Mouse (Mus musculus) limb, embryonic 14.5 days (tissue): ENCODE results near the gene Gpha2. TPM values are rescaled to one million over a fixed set of nuclear protein-coding genes. Genes with fewer than 3 reads are reported as not detected.

Source experiments
- ATAC-seq: fragments of 200-750 bp; cut with Nextera tagmentation; 2 replicates; pipeline ENCODE4 v1.8.0; 2017; ENCODE audit warnings: low read depth, moderate number of reproducible peaks, moderate TSS enrichment; ENCODE audit not compliant: low FRiP score
- DNase-seq: peaks from one replicate; pipeline ENCODE4 v3.0.0-alpha.2; 2015; ENCODE audit warnings: low spot score
- H3K27ac ChIP-seq: fragments of 300-500 bp; sonication (generic); replicated peaks from 2 replicates; pipeline ENCODE4 v1.5.1; 2014; ENCODE audit warnings: low read depth, mild to moderate bottlenecking, low read length, moderate library complexity, mixed read lengths
- H3K27me3 ChIP-seq: fragments of 300-500 bp; sonication (generic); 2 replicates; pipeline ENCODE4 v1.6.1; 2014; ENCODE audit warnings: low read length, mixed read lengths; ENCODE audit not compliant: control insufficient read depth, insufficient read depth
- H3K36me3 ChIP-seq: fragments of 300-500 bp; sonication (generic); 2 replicates; pipeline ENCODE4 v1.6.1; 2014; ENCODE audit warnings: mild to moderate bottlenecking, low read length, moderate library complexity, mixed read lengths; ENCODE audit not compliant: control insufficient read depth, insufficient read depth
- H3K4me1 ChIP-seq: fragments of 300-500 bp; sonication (generic); 2 replicates; pipeline ENCODE4 v1.6.1; 2014; ENCODE audit warnings: antibody characterized with exemption, low read length, mixed read lengths; ENCODE audit not compliant: control insufficient read depth, insufficient read depth
- H3K4me2 ChIP-seq: fragments of 300-500 bp; sonication (generic); replicated peaks from 2 replicates; pipeline ENCODE4 v1.6.1; 2014; ENCODE audit warnings: low read depth, mild to moderate bottlenecking, low read length, moderate library complexity; ENCODE audit not compliant: severe bottlenecking
- H3K4me3 ChIP-seq: fragments of 300-500 bp; sonication (generic); replicated peaks from 2 replicates; pipeline ENCODE4 v1.5.1; 2014; ENCODE audit warnings: low read length
- H3K9ac ChIP-seq: fragments of 300-500 bp; sonication (generic); 2 replicates; pipeline ENCODE4 v1.6.1; 2014; ENCODE audit warnings: mild to moderate bottlenecking, low read depth, low read length, moderate library complexity; ENCODE audit not compliant: severe bottlenecking
- H3K9me3 ChIP-seq: fragments of 300-500 bp; sonication (generic); 2 replicates; pipeline ENCODE4 v1.6.1; 2016; ENCODE audit warnings: low read length; ENCODE audit not compliant: control insufficient read depth
- POLR2A ChIP-seq: fragments of 200-500 bp; IDR thresholded peaks from 2 replicates; pipeline ENCODE4 v1.8.0; 2012; ENCODE audit warnings: inconsistent platforms, mild to moderate bottlenecking, moderate library complexity, borderline replicate concordance; ENCODE audit not compliant: insufficient read depth, insufficient read length; ENCODE audit errors: extremely low read depth
- WGBS: fragments of 180-500 bp; shearing (Covaris S2); extraction: QIAGEN DNeasy Blood & Tissue Kit; methylation state at CpG from one replicate; pipeline ENCODE4 v1.1.7; 2014; 5-methylcytosine and 5-hydroxymethylcytosine counted together
- polyA plus RNA-seq, 2 experiments: library from polyadenylated mRNA; depleted of rRNA in 1 of 2; stranded (reverse) in 1 of 2; unstranded in 1 of 2; fragments of >200 nt; fragmentation: Nextera tagmentation in 1 of 2; extraction: Ambion mirVana in 1 of 2; gene quantifications; 2 replicates each; pipeline versions ENCODE4 v1.2.1 to v1.2.3; 2012 to 2014

Gene Gpha2
- polyA plus RNA-seq, 2 experiments: 1.5 to 2.3 TPM

- Histone ChIP-seq H3K4me1 (peaks cover 2% of the 10 kb centered on the region), H3K4me3 (no peak overlapping the region), H3K36me3 (peaks cover 70% of the 10 kb centered on the region), H3K27me3 (no peaks in the 10 kb centered on the region), H3K9ac (no peak overlapping the region), H3K9me3 (no peaks in the 10 kb centered on the region), H3K27ac (no peak overlapping the region), H3K4me2 (no peak overlapping the region)
- 94% methylated on average over 27 of the region's 29 CpGs for WGBS
- TF ChIP-seq POLR2A: no peak
- no peak for ATAC-seq
- DNase-seq: no peak
These were observed 21.5 kb downstream of the Gpha2 start for GRCm38 (mm10) chr19:6247526-6248300.

- Histone ChIP-seq H3K4me3 (no peak overlapping the region), H3K9ac (no peak overlapping the region), H3K9me3 (no peaks in the 10 kb centered on the region), H3K4me2 (no peak overlapping the region), H3K27ac (no peak overlapping the region), H3K27me3 (no peaks in the 10 kb centered on the region), H3K36me3 (peaks cover 86% of the 10 kb centered on the region), H3K4me1 (no peaks in the 10 kb centered on the region)
- 85% methylated on average over 4 of the region's 4 CpGs for WGBS
- no peak for ATAC-seq
- TF ChIP-seq POLR2A: no peak
- no peak for DNase-seq
These were observed 26.8 kb downstream of the Gpha2 start for GRCm38 (mm10) chr19:6253021-6253420.

- H3K36me3 ChIP-seq: peaks cover 68% of the 10 kb centered on the region
- peak; percentile 27 for DNase-seq
These were observed 34.2 kb downstream of the Gpha2 start for GRCm38 (mm10) chr19:6260428-6260827.

GRCm38 (mm10) chr19:6260946-6261345, 34.8 kb downstream of the Gpha2 start:
- H3K27ac ChIP-seq: no peak overlapping the region
- peaks cover 62% of the 10 kb centered on the region for H3K36me3 ChIP-seq
- H3K9ac ChIP-seq: no peak overlapping the region
- DNase-seq: no peak
- WGBS: 81% methylated on average over 4 of the region's 4 CpGs
- H3K4me2 ChIP-seq: no peak overlapping the region
- H3K27me3 ChIP-seq: no peaks in the 10 kb centered on the region
- ATAC-seq: no peak
- no peak for TF ChIP-seq POLR2A
- H3K4me3 ChIP-seq: no peak overlapping the region
- H3K4me1 ChIP-seq: no peaks in the 10 kb centered on the region
- H3K9me3 ChIP-seq: no peaks in the 10 kb centered on the region

More at GRCm38 (mm10) chr19:6260428-6260827, 34.2 kb downstream of the Gpha2 start:
- Histone ChIP-seq H3K27me3 (no peaks in the 10 kb centered on the region), H3K4me3 (no peak overlapping the region), H3K4me1 (no peaks in the 10 kb centered on the region), H3K9me3 (no peaks in the 10 kb centered on the region), H3K4me2 (no peak overlapping the region), H3K27ac (no peak overlapping the region), H3K9ac (no peak overlapping the region)
- 83% methylated on average over 2 of the region's 2 CpGs for WGBS
- ATAC-seq: no peak
- TF ChIP-seq POLR2A: no peak

DNA sequence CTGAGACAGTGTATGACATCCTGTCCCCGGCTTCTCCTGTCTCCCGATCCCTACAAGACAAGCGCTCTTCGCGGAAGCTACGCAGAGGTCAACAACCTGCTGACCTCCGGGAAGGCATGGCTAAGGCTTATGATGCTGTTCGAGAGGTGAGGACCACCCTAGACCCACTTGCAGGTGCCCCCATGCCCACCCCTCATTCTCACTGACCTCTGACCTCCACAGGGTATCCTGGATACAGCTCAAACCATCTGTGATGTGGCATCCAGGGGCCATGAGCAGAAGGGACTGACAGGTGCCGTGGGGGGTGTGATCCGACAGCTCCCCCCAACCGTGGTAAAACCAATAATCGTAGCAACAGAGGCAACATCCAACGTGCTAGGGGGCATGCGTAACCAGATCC, 35.2 kb downstream of the Gpha2 start:
- Histone ChIP-seq H3K9me3 (no peaks in the 10 kb centered on the region), H3K27me3 (no peaks in the 10 kb centered on the region), H3K9ac (no peak overlapping the region), H3K4me3 (no peak overlapping the region), H3K4me2 (no peak overlapping the region), H3K36me3 (peaks cover 58% of the 10 kb centered on the region), H3K27ac (no peak overlapping the region), H3K4me1 (no peaks in the 10 kb centered on the region)
- ATAC-seq (no peak), DNase-seq (no peak)
- no peak for TF ChIP-seq POLR2A
- 89% methylated on average over 14 of the region's 14 CpGs for WGBS

GRCm38 (mm10) chr19:6262222-6262621, 36.0 kb downstream of the Gpha2 start:
- Histone ChIP-seq H3K27me3 (no peaks in the 10 kb centered on the region), H3K27ac (no peak overlapping the region), H3K9me3 (no peaks in the 10 kb centered on the region), H3K4me1 (no peaks in the 10 kb centered on the region), H3K4me3 (no peak overlapping the region), H3K36me3 (peaks cover 50% of the 10 kb centered on the region), H3K4me2 (no peak overlapping the region), H3K9ac (no peak overlapping the region)
- no peak for TF ChIP-seq POLR2A
- ATAC-seq (peak; percentile 32; the same call in 1 of the 2 replicates), DNase-seq (peak; percentile 33)
- WGBS: 59% methylated on average over 7 of the region's 7 CpGs
